Mouse (Mus musculus): Measurements from ENCODE around the gene Mef2b.

- no peak for TF ChIP-seq POLR2A (IDR thresholded peaks at IDR 0.05; ENCODE audit: low read depth, low read length)
- no peak for TF ChIP-seq CTCF (conservative IDR thresholded peaks at IDR 0.05; ENCODE audit: insufficient read depth, insufficient read length, low read depth, low read length)
Observed at GRCm38 (mm10) chr8:70137890-70138289, 1.6 kb upstream of the Mef2b start.
